Mouse (Mus musculus): ENCODE measurements around the gene Bckdhb. TPM values are rescaled to one million over a fixed set of nuclear protein-coding genes. Genes with fewer than 3 reads are reported as not detected.
"Not testable (repeated sequence)": the region's sequence is repeated elsewhere in the genome, so short reads cannot be mapped to it uniquely, and the experiment has no call there.

The Bckdhb gene
- polyA plus RNA-seq, 1 experiment from 2014 or later = 49.4 TPM

- no peaks in the 10 kb centered on the region for H3K27me3 ChIP-seq (replicated peaks)
- H3K27ac ChIP-seq (ENCODE audit: poor library complexity, severe bottlenecking) = peak overlapping the region; percentile 56; the same call in 1 of the 2 replicates
- no peak overlapping the region for H3K9ac ChIP-seq
- H3K9me3 ChIP-seq (replicated peaks) = 0 out of 2 replicates have a peak, but pooled peaks cover 4% of the 10 kb centered on the region
- WGBS = 84% methylated on average over 10 of the region's 10 CpGs
- H3K4me3 ChIP-seq = no peak overlapping the region
- no peaks in the 10 kb centered on the region for H3K36me3 ChIP-seq
- no peak for ATAC-seq (ENCODE audit: insufficient number of reproducible peaks, low FRiP score)
- H3K4me2 ChIP-seq = no peak overlapping the region
- peaks cover 23% of the 10 kb centered on the region for H3K4me1 ChIP-seq (replicated peaks)
These were observed 38.4 kb downstream of the Bckdhb start for GRCm38 (mm10) chr9:83963296-83963695.

GRCm38 (mm10) chr9:83964376-83964775 is 39.4 kb downstream of the Bckdhb start:
- H3K36me3 ChIP-seq = no peaks in the 10 kb centered on the region
- peaks cover 23% of the 10 kb centered on the region for H3K4me1 ChIP-seq (replicated peaks)
- no peaks in the 10 kb centered on the region for H3K27me3 ChIP-seq (replicated peaks)
- H3K9ac ChIP-seq = no peak overlapping the region
- peak overlapping the region; percentile 56; the same call in 1 of the 2 replicates for H3K27ac ChIP-seq (ENCODE audit: poor library complexity, severe bottlenecking)
- 0 out of 2 replicates have a peak, but pooled peaks cover 4% of the 10 kb centered on the region for H3K9me3 ChIP-seq (replicated peaks)
- no peak overlapping the region for H3K4me2 ChIP-seq
- WGBS = 38% methylated on average over 4 of the region's 4 CpGs
- ATAC-seq (ENCODE audit: insufficient number of reproducible peaks, low FRiP score) = peak; percentile 51
- no peak overlapping the region for H3K4me3 ChIP-seq

GRCm38 (mm10) chr9:83967439-83968050 is 42.6 kb downstream of the Bckdhb start:
- Histone ChIP-seq H3K9ac (no peak overlapping the region), H3K27ac (ENCODE audit: poor library complexity, severe bottlenecking) (no peak overlapping the region), H3K9me3 (replicated peaks) (no peaks in the 10 kb centered on the region), H3K4me1 (replicated peaks) (peaks cover 18% of the 10 kb centered on the region), H3K4me3 (no peak overlapping the region), H3K4me2 (no peak overlapping the region), H3K27me3 (replicated peaks) (no peaks in the 10 kb centered on the region), H3K36me3 (no peaks in the 10 kb centered on the region)
- ATAC-seq (ENCODE audit: insufficient number of reproducible peaks, low FRiP score) = no peak
- 85% methylated on average over 9 of the region's 9 CpGs for WGBS

- Histone ChIP-seq H3K27ac (ENCODE audit: poor library complexity, severe bottlenecking) (no peak overlapping the region), H3K4me2 (no peak overlapping the region), H3K4me1 (replicated peaks) (0 out of 2 replicates have a peak, but pooled peaks cover 6% of the 10 kb centered on the region), H3K36me3 (no peaks in the 10 kb centered on the region), H3K9me3 (replicated peaks) (no peaks in the 10 kb centered on the region), H3K4me3 (no peak overlapping the region), H3K27me3 (replicated peaks) (no peaks in the 10 kb centered on the region), H3K9ac (no peak overlapping the region)
- 68% methylated on average over 7 of the region's 7 CpGs for WGBS
- no peak for ATAC-seq (ENCODE audit: insufficient number of reproducible peaks, low FRiP score)
These were observed 44.4 kb downstream of the Bckdhb start for GRCm38 (mm10) chr9:83969326-83969725.

- Histone ChIP-seq H3K27me3 (replicated peaks) (no peaks in the 10 kb centered on the region), H3K27ac (ENCODE audit: poor library complexity, severe bottlenecking) (no peak overlapping the region), H3K9ac (no peak overlapping the region), H3K4me3 (no peak overlapping the region), H3K4me2 (no peak overlapping the region), H3K36me3 (no peaks in the 10 kb centered on the region), H3K4me1 (replicated peaks) (no peaks in the 10 kb centered on the region), H3K9me3 (replicated peaks) (no peaks in the 10 kb centered on the region)
- 71% methylated on average over 2 of the region's 2 CpGs for WGBS
- no peak for ATAC-seq (ENCODE audit: insufficient number of reproducible peaks, low FRiP score)
These were observed 48.5 kb downstream of the Bckdhb start for GRCm38 (mm10) chr9:83973467-83973866.

- Histone ChIP-seq H3K4me3 (no peak overlapping the region), H3K27me3 (replicated peaks) (no peaks in the 10 kb centered on the region), H3K9ac (no peak overlapping the region), H3K36me3 (no peaks in the 10 kb centered on the region), H3K27ac (ENCODE audit: poor library complexity, severe bottlenecking) (no peak overlapping the region), H3K4me2 (no peak overlapping the region), H3K4me1 (replicated peaks) (no peaks in the 10 kb centered on the region), H3K9me3 (replicated peaks) (peaks cover 4% of the 10 kb centered on the region; the same call in 1 of the 2 replicates)
- ATAC-seq (ENCODE audit: insufficient number of reproducible peaks, low FRiP score) = no peak
- 54% methylated on average over 2 of the region's 2 CpGs for WGBS
These were observed 50.9 kb downstream of the Bckdhb start for GRCm38 (mm10) chr9:83975811-83976210.

GRCm38 (mm10) chr9:83981234-83981633 is 56.3 kb downstream of the Bckdhb start:
- Histone ChIP-seq H3K9me3 (replicated peaks) (peaks cover 6% of the 10 kb centered on the region; the same call in 1 of the 2 replicates), H3K27me3 (replicated peaks) (no peaks in the 10 kb centered on the region), H3K4me3 (no peak overlapping the region), H3K4me2 (no peak overlapping the region), H3K4me1 (replicated peaks) (no peaks in the 10 kb centered on the region), H3K27ac (ENCODE audit: poor library complexity, severe bottlenecking) (no peak overlapping the region), H3K36me3 (0 out of 2 replicates have a peak, but pooled peaks cover 2% of the 10 kb centered on the region), H3K9ac (no peak overlapping the region)
- 54% methylated on average over 7 of the region's 7 CpGs for WGBS
- no peak for ATAC-seq (ENCODE audit: insufficient number of reproducible peaks, low FRiP score)

- H3K27ac ChIP-seq (ENCODE audit: poor library complexity, severe bottlenecking) = no peak overlapping the region
- 79% methylated on average over 2 of the region's 2 CpGs for WGBS
- ATAC-seq (ENCODE audit: insufficient number of reproducible peaks, low FRiP score) = no peak
These were observed 84.0 kb downstream of the Bckdhb start for GRCm38 (mm10) chr9:84008961-84009360.

GRCm38 (mm10) chr9:84011146-84011545 is 86.2 kb downstream of the Bckdhb start:
- peaks cover 8% of the 10 kb centered on the region; the same call in 1 of the 2 replicates for H3K36me3 ChIP-seq
- no peaks in the 10 kb centered on the region for H3K27me3 ChIP-seq (replicated peaks)
- H3K9ac ChIP-seq = no peak overlapping the region
- ATAC-seq (ENCODE audit: insufficient number of reproducible peaks, low FRiP score) = no peak
- no peak overlapping the region for H3K4me2 ChIP-seq
- H3K27ac ChIP-seq (ENCODE audit: poor library complexity, severe bottlenecking) = no peak overlapping the region
- H3K9me3 ChIP-seq (replicated peaks) = no peaks in the 10 kb centered on the region
- no peaks in the 10 kb centered on the region for H3K4me1 ChIP-seq (replicated peaks)
- H3K4me3 ChIP-seq = no peak overlapping the region

More at GRCm38 (mm10) chr9:84008961-84009360, 84.0 kb downstream of the Bckdhb start:
- Histone ChIP-seq H3K9ac (no peak overlapping the region), H3K4me1 (replicated peaks) (no peaks in the 10 kb centered on the region), H3K9me3 (replicated peaks) (0 out of 2 replicates have a peak, but pooled peaks cover 4% of the 10 kb centered on the region), H3K4me2 (no peak overlapping the region), H3K4me3 (no peak overlapping the region), H3K27me3 (replicated peaks) (no peaks in the 10 kb centered on the region), H3K36me3 (peaks cover 12% of the 10 kb centered on the region)

- not testable (repeated sequence) for H3K27ac ChIP-seq (ENCODE audit: poor library complexity, severe bottlenecking); ATAC-seq (ENCODE audit: insufficient number of reproducible peaks, low FRiP score); H3K4me2 ChIP-seq; H3K9me3 ChIP-seq (replicated peaks); H3K4me1 ChIP-seq (replicated peaks); H3K36me3 ChIP-seq; H3K27me3 ChIP-seq (replicated peaks); H3K9ac ChIP-seq; H3K4me3 ChIP-seq
- WGBS = 79% methylated on average over 8 of the region's 8 CpGs
These were observed 93.2 kb downstream of the Bckdhb start for GRCm38 (mm10) chr9:84018141-84018540.

GRCm38 (mm10) chr9:84019627-84020026 is 94.7 kb downstream of the Bckdhb start:
- H3K27ac ChIP-seq (ENCODE audit: poor library complexity, severe bottlenecking) = no peak overlapping the region
- no peaks in the 10 kb centered on the region for H3K27me3 ChIP-seq (replicated peaks)
- ATAC-seq (ENCODE audit: insufficient number of reproducible peaks, low FRiP score) = no peak
- WGBS = 70% methylated on average over 2 of the region's 2 CpGs
- H3K36me3 ChIP-seq = no peaks in the 10 kb centered on the region
- no peak overlapping the region for H3K4me2 ChIP-seq
- H3K9ac ChIP-seq = no peak overlapping the region
- no peak overlapping the region for H3K4me3 ChIP-seq
- H3K9me3 ChIP-seq (replicated peaks) = no peaks in the 10 kb centered on the region
- peaks cover 4% of the 10 kb centered on the region; the same call in 1 of the 2 replicates for H3K4me1 ChIP-seq (replicated peaks)

- Histone ChIP-seq H3K36me3 (peaks cover 5% of the 10 kb centered on the region; the same call in 1 of the 2 replicates), H3K4me3 (no peak overlapping the region), H3K27ac (ENCODE audit: poor library complexity, severe bottlenecking) (no peak overlapping the region), H3K27me3 (replicated peaks) (no peaks in the 10 kb centered on the region), H3K9ac (no peak overlapping the region), H3K4me2 (no peak overlapping the region), H3K9me3 (replicated peaks) (no peaks in the 10 kb centered on the region), H3K4me1 (replicated peaks) (peaks cover 4% of the 10 kb centered on the region; the same call in 1 of the 2 replicates)
- ATAC-seq (ENCODE audit: insufficient number of reproducible peaks, low FRiP score) = no peak
- 82% methylated on average over 6 of the region's 6 CpGs for WGBS
These were observed 96.2 kb downstream of the Bckdhb start for GRCm38 (mm10) chr9:84021189-84021588.
